Mouse (Mus musculus) monocyte, adult 2 months (primary cell): Measurements from ENCODE around the gene Dctpp1.
"Not testable (repeated sequence)": the region's sequence is repeated elsewhere in the genome, so short reads cannot be mapped to it uniquely, and the experiment has no call there.

Experiments
- DNase-seq, 2 experiments: peaks; one replicate each; pipeline ENCODE4 v3.0.0; 2022; ENCODE audit warnings: low spot score in 2 of 2, low read depth in 1 of 2

The Dctpp1 gene

GRCm38 (mm10) chr7:127270666-127271065 lies 10.2 kb upstream of the Dctpp1 start:
- DNase-seq = no peak

GRCm38 (mm10) chr7:127270256-127270655 lies 9.7 kb upstream of the Dctpp1 start:
- peak in 1 of 2 experiments; percentile 27 for DNase-seq

- no peak for DNase-seq
Observed at GRCm38 (mm10) chr7:127263526-127263925, 3.0 kb upstream of the Dctpp1 start.

GRCm38 (mm10) chr7:127262218-127262961 lies 1.9 kb upstream of the Dctpp1 start:
- no peak for DNase-seq

GRCm38 (mm10) chr7:127259186-127259905 lies 1.2 kb downstream of the Dctpp1 start:
- DNase-seq = no peak

- DNase-seq = no peak
Observed at GRCm38 (mm10) chr7:127256518-127256917, 4.0 kb downstream of the Dctpp1 start.

GRCm38 (mm10) chr7:127255965-127256364 lies 4.5 kb downstream of the Dctpp1 start:
- DNase-seq = no peak

- DNase-seq = no peak
Observed at GRCm38 (mm10) chr7:127255008-127255407, 5.5 kb downstream of the Dctpp1 start.

- peak; percentile 86 to 87 for DNase-seq
Observed at GRCm38 (mm10) chr7:127253821-127254769, 6.4 kb downstream of the Dctpp1 start.

- no peak for DNase-seq
Observed at GRCm38 (mm10) chr7:127253341-127253740, 7.2 kb downstream of the Dctpp1 start.

GRCm38 (mm10) chr7:127252414-127252813 lies 8.1 kb downstream of the Dctpp1 start:
- no peak for DNase-seq

- DNase-seq = not testable (repeated sequence)
Observed at GRCm38 (mm10) chr7:127250511-127250910, 10.0 kb downstream of the Dctpp1 start.

GRCm38 (mm10) chr7:127244658-127245510 lies 15.6 kb downstream of the Dctpp1 start:
- DNase-seq = no peak

GRCm38 (mm10) chr7:127243870-127244657 lies 16.4 kb downstream of the Dctpp1 start, which contains the start of gene Zfp771:
Zfp771 (plus strand) TSS chr7:127244274.
- peak; percentile 66 to 77 for DNase-seq

- no peak for DNase-seq
Observed at GRCm38 (mm10) chr7:127243361-127243867, 17.1 kb downstream of the Dctpp1 start.

GRCm38 (mm10) chr7:127234777-127235176 lies 25.7 kb downstream of the Dctpp1 start:
- no peak for DNase-seq

GRCm38 (mm10) chr7:127233765-127234164 lies 26.7 kb downstream of the Dctpp1 start:
- DNase-seq = no peak

GRCm38 (mm10) chr7:127233368-127233749 lies 27.1 kb downstream of the Dctpp1 start:
- no peak for DNase-seq

- DNase-seq = peak; percentile 33 to 62
Observed at GRCm38 (mm10) chr7:127232622-127233367, 27.7 kb downstream of the Dctpp1 start, which contains the start of the genes Zfp553 and Sept1. Zfp553 (plus strand) TSS chr7:127233061. Sept1 (minus strand) TSS chr7:127233130.
